Mouse (Mus musculus): Measurements from ENCODE around the gene Chst8. TPM values are rescaled to one million over a fixed set of nuclear protein-coding genes. Genes with fewer than 3 reads are reported as not detected.

The Chst8 gene
- polyA plus RNA-seq (2012; rRNA removed), result 2.3 and 3.0 TPM in 2 replicates

DNA sequence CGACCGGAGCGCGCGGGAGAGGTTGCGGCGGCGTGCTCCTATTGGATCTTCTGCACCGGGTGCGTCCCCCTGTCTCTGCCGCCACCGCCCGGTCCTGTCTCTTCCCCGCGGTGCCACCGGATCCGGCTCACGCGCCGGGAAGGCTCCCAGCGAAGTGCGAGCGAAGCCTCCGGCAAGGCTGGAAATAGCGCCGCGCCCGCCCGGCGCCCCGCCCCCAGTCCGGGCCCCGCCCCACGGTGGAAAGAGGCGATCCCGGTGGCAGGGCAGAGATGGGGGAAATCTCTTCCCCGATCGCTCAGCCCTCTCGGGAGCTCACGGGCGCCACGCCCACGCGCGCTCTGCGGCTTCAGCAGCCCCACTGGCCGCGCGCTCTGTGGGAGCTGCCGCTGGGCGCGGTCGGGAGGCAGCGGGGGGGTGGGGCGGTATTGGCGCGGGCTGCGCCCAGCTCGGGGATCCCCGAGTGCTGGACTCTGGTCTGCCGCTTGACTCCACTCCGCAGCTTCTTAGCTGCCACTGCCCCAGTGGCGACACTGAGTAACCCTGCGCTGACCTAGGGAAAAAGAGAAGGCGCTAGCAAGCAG is at the start of gene Chst8:
Gene Chst8 (minus strand): TSS at position 181 of the 581 bp plus-strand sequence.
- WGBS, result 2% methylated on average over 65 of the region's 65 CpGs
- peak; percentile 44 for DNase-seq (ENCODE audit: low read depth, low spot score)

DNA sequence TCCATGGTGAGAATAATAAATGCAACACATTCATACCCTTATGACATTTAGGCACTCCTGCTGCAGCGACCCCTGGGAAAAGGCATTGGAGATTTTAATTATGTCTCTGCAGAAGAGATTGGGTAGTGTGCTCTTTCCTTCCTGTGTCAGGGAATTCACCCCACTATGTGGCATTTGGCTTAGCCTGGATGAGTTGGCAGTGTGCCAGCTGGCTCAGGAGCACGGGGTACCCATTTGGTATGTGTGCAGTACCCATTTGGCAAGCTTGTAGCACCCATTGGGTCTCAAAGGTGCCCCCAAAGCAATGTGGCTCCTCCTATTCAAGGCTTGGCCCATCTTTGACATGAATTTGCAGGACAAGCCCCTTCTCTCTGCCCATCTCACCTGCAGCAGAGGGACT is 45.8 kb upstream of the Chst8 start:
- WGBS, result 63% methylated on average over 2 of the region's 2 CpGs
- DNase-seq (ENCODE audit: low read depth, low spot score), result no peak

DNA sequence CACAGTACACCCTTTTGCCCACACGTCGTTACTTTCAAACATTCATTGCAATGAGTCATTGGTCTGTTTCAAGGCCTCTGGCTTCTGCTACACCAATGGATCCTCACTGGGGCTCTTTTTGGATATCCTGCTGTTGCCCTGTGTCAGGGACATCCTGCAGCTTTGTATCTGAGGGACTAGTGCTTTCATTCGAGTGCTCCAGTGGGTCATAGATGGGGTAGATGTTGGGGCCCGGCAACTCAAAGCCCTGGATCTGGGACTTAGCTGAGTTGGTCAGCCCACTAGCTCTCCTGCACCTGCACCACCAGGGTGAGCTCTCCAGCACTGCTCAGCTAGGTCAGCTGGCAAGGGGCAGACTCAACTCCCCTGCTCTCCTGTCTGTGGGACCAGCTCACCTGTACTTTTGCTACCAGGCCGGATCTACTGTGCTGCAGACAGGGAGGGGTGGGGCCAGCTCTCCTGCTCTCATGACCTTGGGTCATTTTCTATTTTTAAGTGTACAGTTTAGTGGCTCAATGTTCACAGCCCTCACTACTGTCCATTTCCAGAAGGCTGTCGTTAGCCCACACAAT is 42.4 kb upstream of the Chst8 start:
- 57% methylated on average over 6 of the region's 6 CpGs for WGBS
- no peak for DNase-seq (ENCODE audit: low read depth, low spot score)

DNA sequence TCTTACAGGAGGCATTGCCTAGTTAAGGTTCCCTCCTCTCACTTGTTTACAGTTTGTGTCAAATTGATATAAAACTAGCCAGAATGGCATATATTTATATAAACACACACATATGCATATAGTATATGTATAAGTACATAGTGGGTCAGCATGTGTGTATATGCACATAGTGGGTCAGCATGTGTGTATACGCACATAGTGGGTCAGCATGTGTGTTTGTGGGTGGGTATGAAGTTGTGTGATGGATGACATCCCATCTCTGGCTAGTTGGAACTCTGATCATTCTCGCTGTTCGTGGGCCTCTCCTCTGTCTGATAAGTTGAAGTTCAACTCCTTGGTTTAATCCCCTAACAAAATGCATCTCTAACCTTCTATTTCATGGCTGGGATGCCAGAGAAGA is 40.9 kb upstream of the Chst8 start:
- DNase-seq (ENCODE audit: low read depth, low spot score), result no peak
- WGBS, result 87% methylated on average over 3 of the region's 3 CpGs

DNA sequence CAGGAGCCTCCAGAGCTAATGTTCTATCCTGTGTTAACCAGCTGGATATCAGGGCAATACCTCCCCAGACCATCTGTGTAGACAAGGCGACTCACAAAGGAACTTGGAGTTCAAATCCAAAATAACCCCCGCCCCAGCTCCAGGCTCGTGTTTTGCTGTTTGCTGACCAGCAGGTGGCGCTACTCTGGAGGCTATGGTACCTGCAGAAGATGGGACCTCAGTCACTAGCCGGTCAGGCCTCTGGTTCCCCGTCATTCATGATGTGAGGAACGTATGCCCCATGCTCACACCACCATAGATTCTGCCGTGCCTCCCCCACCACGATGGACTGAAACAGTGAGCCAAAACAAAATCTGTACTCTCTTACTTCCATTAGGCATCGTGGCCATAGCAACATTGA is 37.1 kb upstream of the Chst8 start:
- WGBS, result 44% methylated on average over 10 of the region's 10 CpGs
- DNase-seq (ENCODE audit: low read depth, low spot score), result no peak

DNA sequence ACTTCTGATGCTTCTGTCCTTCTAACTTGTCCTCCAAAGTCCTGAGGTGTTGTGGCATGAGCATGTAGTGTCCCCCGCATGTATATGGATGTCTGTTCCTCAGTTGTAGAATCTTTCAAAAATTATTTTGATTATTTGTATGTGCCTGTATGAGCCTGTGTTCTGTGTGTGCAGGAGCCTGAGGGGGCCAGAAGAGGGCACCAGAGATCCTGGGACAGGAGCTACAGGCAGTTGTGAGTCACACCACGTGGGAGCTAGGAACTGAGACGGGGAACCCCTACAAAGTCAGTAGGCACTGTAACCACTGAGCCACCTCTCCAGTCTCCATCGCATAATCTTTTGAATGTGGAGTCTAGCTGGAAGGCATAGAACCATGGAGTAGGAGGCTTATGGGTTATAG is 36.3 kb upstream of the Chst8 start:
- no peak for DNase-seq (ENCODE audit: low read depth, low spot score)
- WGBS, result 90% methylated on average over 4 of the region's 4 CpGs

DNA sequence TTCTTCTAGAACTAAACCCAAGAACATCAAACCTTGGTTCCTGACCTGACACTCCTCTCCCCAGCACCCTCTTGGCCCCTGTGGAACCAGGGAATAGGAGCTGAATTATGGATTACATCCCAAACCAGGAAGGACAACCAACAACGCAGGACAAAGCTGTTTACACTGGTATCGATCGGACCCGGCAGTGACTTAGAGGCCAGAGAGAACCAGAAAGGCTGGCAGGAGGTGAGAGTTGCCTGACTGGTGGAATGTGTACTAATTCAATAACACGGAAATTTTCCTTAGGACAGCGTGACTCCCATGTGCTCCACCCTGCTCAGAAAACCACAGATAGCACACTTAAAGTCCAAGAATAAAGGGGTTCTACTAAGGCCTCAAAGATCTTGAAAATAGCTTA is 35.4 kb upstream of the Chst8 start:
- WGBS, result 78% methylated on average over 6 of the region's 6 CpGs
- DNase-seq (ENCODE audit: low read depth, low spot score), result no peak

DNA sequence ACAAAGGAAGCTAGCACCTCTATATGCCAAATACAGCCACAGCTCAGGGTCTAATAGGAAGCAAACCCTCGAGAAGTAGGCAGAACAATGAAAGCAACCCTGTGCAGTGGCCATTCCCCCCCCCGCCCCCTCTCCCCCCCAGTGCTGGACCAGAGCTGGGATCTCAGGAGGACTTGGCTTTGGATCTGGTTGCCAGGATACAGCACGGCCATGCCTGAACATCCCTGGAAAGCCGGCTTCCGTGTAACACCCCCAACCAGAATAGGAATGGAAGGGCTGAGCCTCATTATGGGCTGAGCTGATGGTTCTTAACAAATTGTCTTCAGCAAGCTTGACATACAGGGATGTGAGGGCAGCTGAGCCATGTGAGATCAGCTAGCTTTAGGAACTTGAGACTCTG is 34.9 kb upstream of the Chst8 start:
- no peak for DNase-seq (ENCODE audit: low read depth, low spot score)
- WGBS, result 61% methylated on average over 5 of the region's 5 CpGs

DNA sequence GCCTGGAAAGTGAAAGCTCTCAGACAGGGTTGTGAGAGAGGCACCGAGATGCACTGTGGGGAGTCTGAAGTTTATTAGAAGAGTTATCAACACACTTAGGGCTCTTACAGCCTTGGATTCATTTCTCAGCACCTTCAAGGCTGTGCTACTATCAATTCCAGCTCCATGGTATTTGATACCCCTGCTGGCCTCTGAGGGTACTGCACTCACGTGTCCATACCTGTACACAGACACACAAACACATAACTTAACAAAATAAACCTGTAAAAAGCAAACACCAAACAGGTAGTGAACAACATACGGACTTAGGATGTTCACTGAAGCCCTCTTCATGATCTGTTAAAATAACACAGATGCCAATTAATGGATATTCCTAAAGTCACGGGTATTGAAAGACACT is 26.2 kb upstream of the Chst8 start:
- WGBS, result 85% methylated on average over 4 of the region's 4 CpGs

DNA sequence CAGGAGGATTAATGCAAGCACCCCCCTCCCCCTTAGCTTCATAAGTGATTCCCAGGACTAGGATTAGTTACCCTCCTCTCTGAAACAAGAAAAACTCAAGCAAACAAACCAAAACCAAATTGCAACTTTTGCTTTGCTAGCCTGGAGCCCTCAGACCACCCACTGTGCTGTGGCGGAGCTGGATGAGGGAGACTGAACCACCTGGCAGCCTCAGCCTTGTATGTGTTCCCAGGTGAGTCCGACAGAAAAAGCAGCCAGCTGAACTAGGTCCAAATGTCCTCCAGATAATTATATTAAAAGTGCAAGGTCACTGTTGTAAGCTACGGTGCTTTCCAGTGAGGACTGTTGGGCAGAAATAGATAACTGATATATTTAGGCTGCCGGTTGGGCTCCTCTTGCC is 25.7 kb upstream of the Chst8 start:
- DNase-seq (ENCODE audit: low read depth, low spot score), result no peak
- 85% methylated on average over 4 of the region's 4 CpGs for WGBS

More for the DNA sequence above, 26.2 kb upstream of the Chst8 start:
- no peak for DNase-seq (ENCODE audit: low read depth, low spot score)

DNA sequence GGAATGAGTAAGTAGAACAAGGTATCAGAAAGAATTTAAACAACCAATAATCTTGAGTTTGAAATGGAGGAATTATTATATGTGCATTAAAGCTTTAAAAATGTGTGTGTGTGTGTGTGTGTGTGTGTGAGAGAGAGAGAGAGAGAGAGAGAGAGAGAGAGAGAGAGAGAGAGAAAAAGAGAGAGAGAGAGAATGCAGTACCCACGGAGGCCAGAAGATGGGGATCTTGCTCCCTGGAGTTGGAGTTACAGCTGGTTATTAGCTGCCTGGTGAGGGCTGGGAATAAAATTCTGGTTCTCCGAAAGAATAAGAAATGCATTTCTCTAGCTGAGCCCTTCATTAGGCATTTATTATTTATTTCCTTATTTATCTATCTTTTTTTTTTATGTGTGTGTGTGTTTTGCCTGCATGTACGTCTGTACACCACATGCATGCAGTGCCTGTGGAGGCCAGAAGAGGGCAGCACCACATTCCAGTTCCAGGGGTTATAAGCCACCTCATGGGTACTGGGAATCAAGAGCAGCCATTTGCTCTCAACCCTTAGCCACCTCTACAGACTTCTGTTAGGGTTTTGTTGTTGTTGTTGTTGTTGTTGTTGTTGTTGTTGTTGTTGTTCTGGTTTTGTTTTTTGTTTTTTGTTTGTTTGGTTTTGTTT is 13.9 kb upstream of the Chst8 start:
- no peak for DNase-seq (ENCODE audit: low read depth, low spot score)
- 50% methylated on average over 3 of the region's 3 CpGs for WGBS

DNA sequence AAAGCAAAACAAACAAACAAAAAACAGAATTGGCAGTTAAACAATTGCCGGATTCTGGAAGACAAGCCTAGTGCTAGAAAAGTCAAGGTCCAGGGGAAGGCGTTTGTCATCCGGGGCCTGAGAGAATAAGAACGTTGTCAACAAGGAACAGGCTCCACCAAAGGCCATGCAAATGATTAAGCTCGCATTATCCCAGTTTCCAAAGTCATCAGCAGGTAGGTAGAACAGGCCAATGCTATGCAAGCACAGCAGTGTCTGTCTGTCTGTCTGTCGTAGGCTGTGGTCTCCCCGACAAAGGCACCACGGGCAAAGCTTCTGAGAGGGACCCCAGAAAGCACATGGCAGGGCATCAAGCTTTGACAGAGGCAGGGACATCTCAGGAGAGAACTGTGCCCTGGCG is 9.1 kb upstream of the Chst8 start:
- no peak for DNase-seq (ENCODE audit: low read depth, low spot score)
- WGBS, result 74% methylated on average over 9 of the region's 9 CpGs

DNA sequence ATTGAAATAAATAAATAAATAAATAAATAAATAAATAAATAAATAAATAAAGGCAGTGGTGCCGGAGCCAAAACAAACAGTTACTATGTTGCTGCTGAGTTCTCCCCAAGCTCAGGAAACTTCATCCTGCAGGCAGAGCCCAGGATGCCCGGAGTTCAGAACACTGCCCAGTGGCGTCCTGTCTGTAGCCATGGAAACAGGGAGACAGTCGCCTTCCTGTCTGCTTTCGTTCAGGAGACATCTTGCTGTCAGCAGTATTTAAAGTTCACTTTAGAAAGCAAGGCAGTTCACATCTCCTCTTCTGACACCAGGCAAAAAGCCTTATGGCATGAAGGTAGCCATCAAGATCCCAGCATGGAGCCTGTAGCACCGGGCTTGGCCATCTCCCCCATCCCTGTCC is 8.0 kb upstream of the Chst8 start:
- 70% methylated on average over 6 of the region's 6 CpGs for WGBS

DNA sequence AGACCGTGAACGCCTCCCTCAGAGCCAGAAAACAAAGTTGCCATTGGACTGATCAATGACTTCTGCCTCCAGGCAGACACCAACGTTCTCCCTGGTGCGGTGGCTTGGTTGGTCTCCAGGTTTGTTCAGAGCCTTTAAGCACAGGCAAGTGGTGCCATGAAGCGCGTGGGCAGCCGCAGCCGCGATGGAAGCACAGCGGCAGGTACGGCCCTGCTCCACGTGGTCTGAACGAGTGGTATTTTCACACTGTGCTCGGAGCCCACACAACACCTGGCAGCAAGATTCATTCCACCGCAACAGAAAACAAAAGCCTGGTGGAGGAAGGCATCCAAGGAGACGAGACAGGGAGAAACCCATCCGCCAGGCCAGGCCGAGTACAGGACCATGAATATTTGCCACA is 7.3 kb upstream of the Chst8 start:
- DNase-seq (ENCODE audit: low read depth, low spot score), result no peak
- 90% methylated on average over 18 of the region's 18 CpGs for WGBS

More for the DNA sequence above, 8.0 kb upstream of the Chst8 start:
- DNase-seq (ENCODE audit: low read depth, low spot score), result no peak

DNA sequence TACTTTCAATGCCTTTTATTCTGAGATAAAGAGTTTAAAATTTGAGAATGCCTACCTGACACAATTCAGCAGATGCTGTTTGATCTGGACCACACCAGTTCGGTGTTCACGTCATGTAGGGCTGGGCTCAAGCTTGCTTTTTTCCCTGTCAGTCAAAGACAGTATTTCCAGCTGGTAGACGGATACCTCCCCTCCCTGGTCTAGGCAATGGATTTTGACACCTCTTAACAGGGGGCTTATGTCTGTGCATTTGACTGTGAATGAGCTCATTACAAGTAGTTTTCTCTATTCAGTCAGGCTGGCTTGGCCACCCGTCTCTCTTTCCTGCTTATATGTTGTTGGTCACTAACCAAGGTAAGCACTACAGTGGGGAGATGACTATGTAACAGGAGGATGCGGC is 6.1 kb upstream of the Chst8 start:
- WGBS, result 83% methylated on average over 5 of the region's 5 CpGs
- DNase-seq (ENCODE audit: low read depth, low spot score), result no peak

DNA sequence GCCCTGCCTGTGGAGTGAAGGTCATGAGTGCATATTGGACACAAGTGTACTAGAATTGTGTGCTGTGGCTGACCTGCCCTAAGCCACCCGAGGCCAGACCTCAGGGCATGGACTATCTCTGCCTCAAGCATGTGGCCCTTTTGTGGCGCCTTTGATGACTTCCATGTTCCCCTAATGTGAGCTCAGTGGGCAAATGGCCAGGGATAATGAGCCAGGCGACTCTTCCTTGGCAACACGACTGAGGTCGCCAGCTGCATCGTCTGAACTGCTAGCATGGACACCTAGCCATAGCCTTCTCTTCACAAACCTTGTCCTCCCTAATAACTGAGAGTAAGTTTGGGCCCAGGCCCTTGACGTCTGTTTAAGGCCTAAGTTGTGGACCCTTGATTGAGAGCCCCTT is 4.5 kb upstream of the Chst8 start:
- no peak for DNase-seq (ENCODE audit: low read depth, low spot score)
- WGBS, result 69% methylated on average over 7 of the region's 7 CpGs

DNA sequence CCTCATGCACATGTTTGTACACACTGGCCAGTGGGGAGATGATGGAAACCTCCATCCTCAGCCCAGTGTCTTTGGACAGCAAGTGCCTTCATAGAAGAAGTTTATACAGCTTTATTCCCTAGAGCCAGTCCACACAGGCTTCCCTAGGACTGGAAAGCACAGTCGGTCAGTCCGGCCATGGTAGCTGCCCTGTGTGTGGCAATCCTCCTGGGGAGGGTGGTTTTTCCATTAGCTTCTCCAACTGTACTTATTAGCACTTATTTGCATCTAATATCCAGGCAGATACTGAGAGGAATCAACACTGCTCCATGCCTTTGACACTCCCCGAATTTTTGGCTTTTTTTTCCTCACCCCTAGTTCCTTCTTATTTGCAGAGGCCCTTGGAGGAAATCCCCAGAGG is 2.3 kb upstream of the Chst8 start:
- WGBS, result 73% methylated on average over 3 of the region's 3 CpGs
- no peak for DNase-seq (ENCODE audit: low read depth, low spot score)

DNA sequence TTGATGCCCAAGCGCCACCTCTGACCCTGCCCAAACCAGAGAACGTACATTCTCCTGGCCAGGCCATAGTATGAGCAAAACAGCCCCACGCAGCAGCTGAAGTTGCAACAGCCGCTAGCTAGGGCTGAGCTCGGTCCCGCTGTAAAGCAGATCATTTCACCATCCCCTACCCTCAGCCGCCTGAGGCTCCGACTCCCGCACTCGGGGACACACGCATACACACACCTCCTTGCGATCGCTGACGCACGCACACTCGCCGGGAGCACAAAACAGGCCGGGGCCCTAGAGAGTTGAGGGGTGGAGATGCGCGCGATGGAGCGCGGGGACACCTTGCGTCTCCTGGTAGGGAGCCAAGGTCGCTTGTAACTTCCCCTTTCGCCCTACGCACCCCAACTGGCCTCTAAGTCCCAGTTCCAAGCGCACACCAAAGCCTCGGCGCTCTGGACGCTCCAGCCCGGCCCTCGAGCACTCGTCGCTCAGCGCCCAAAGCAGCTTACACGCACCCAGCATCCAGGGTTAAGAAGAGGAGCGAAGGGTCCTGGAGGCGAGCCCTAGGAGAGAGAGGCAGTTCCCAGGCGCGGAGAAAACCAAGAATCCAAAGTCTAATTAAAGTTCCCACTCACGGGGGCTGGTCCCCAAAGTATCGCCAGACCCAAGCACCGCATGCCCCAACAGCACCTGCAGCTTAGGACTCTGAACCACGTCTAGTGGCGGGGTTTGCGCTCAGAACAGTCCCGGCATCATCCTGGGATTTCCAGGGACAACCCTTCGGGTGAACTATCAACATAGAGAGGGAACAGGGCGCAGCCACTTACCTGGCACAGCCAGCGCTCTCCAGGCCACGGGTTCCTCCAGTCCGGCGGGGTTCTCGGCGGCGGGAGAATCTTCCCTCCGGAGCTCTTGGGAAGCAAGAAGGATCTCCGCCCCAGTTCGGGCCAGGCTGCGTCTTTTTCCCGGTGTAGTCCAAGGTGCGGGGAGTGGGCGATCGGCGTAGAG is 682 bp downstream of the Chst8 start:
- WGBS, result 2% methylated on average over 66 of the region's 66 CpGs
- no peak for DNase-seq (ENCODE audit: low read depth, low spot score)

DNA sequence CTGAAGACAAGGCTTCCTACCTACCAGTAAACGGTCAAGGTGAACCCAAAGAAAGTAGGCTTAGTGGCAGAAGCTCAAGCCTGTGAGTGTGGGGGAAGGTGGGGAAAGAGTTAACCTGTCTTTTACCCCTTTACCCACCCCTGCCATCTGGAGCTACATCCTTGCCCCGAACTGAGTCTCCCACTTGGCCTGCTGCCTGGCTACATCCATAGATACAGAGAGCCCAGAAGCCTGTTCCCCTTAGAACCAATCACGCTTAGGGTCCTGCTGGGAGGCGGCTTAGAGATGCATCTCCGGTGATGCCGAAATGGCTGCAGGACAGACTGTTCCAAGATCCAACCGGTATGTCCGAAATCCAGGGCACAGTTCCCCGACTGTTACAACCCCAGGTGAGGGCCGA is 1.5 kb downstream of the Chst8 start:
- WGBS, result 28% methylated on average over 10 of the region's 10 CpGs
- DNase-seq (ENCODE audit: low read depth, low spot score), result no peak

DNA sequence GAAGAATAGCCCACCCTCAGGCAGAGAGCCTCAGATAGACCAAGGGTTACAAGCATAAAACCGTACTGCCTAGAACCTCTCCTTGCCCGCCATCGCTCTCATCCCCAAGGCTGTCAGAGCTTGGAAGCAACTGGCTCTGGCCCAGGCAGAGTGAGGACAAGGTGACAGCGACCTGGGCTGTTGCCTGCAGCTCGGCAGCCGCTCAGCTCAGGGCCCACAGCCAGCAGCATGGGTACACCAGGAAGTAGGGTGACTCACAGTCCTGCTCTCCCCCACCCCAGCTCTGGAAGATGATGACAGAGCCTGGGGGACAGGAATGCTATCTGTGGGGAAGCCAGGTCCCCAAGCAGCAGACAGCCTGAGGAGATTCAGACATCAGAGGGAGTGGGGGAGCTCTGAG is 6.2 kb downstream of the Chst8 start:
- WGBS, result 30% methylated on average over 6 of the region's 6 CpGs

More for the DNA sequence above, 6.2 kb downstream of the Chst8 start:
- no peak for DNase-seq (ENCODE audit: low read depth, low spot score)
